Mouse (Mus musculus) retina, adult 2 months (tissue): ENCODE results near the gene Olfr204.
"Not testable (repeated sequence)": the region's sequence is repeated elsewhere in the genome, so short reads cannot be mapped to it uniquely, and the experiment has no call there.

Source experiments
- DNase-seq: peaks from one replicate; pipeline ENCODE4 v3.0.0-alpha.2; 2012; ENCODE audit warnings: low read depth, low spot score

The Olfr204 gene

DNA sequence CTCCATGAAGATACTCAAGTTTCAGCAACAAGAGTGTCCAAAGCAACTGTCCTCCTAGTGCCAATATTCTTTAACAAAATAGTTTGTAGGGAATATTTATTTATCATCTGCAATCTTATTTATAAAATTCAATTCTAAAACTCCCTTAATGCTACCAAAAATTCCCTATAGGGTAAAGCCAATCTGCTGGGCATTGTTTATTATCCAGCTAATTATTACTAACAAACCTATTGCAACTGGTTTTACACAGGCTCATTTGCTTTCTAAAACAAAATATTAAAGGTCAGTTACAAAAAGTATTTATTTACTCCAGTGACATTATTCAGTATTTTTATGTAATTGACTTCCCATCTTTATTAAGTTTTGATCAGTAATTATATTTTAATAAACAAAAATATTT is at the start of gene Olfr204:
TSS of gene Olfr204 (minus strand) at position 101 of the 400 bp plus-strand sequence.
- no peak for DNase-seq

GRCm38 (mm10) chr16:59363893-59364292 is 45.8 kb upstream of the Olfr204 start, which contains the start of gene Olfr209:
Olfr209 (minus strand) TSS chr16:59363993.
- no peak for DNase-seq

DNA sequence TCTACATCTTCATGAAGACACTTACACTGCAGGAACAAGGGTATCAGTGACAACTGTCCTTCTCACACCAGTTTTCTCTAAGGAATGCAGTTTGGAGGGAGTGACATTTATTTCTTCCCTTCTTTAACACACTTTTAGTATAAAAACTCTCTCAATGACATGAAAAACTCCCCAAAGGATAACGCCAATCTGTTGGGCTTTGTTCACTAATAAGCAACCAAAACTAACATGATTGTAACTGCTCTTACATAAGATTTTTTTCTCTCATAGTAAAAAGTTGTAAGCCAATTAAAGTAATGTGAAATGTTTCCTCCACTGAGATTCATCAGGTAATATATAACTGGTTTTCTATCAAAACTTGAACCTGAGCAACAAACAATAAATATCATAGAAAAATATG is 31.1 kb upstream of the Olfr204 start, which contains the start of gene Olfr206:
TSS of gene Olfr206 (minus strand) at position 101 of the 400 bp plus-strand sequence.
- no peak for DNase-seq

DNA sequence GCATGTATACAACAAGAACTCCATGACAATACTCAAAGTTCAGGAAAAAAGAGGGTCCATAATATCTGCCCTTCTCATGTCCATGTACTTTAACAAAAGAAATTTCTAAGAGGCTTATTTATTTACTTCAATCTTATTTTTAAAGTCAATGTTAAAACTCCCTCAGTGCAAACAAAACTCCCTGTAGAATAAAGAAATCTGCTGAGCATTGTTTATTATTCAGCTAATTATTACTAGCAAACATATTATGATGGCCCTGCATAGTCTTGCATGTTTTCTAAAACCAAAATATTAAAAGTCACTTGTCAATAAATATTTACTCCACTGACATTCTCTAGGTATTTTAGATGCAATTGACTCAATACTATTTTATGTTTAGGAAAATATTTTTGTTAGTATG is 13.0 kb upstream of the Olfr204 start, which contains the start of gene Olfr205:
TSS of gene Olfr205 (minus strand) at position 101 of the 400 bp plus-strand sequence.
- no peak for DNase-seq

GRCm38 (mm10) chr16:59323262-59323661 is 5.2 kb upstream of the Olfr204 start:
- not testable (repeated sequence) for DNase-seq

- DNase-seq = no peak
Observed at GRCm38 (mm10) chr16:59298581-59298980, 19.5 kb downstream of the Olfr204 start, which contains the start of gene Olfr203. Olfr203 (plus strand) TSS chr16:59298881.

GRCm38 (mm10) chr16:59287576-59287975 is 30.5 kb downstream of the Olfr204 start:
- DNase-seq = not testable (repeated sequence)

GRCm38 (mm10) chr16:59286693-59287092 is 31.4 kb downstream of the Olfr204 start, which contains the start of gene Olfr202:
Olfr202 (minus strand) TSS chr16:59286793.
- DNase-seq = no peak

DNA sequence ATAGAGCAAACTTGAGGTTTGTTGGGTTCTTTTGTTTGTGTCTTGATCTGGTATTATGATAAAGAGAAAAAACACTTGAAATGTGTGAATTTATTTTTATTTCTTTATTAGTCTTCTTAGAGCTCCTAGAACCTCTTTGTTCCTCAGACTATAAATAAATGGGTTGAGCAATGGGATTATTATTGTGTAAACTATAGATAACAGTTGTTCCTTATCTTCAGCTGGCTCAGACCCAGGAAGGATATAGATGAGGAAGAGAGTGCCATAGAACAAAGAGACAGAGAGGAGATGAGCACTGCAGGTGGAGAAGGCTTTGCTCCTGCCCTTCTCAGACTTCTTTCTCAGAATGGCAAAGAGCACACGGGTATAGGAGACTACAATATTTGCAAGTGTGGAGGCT is 34.6 kb downstream of the Olfr204 start:
- no peak for DNase-seq

DNA sequence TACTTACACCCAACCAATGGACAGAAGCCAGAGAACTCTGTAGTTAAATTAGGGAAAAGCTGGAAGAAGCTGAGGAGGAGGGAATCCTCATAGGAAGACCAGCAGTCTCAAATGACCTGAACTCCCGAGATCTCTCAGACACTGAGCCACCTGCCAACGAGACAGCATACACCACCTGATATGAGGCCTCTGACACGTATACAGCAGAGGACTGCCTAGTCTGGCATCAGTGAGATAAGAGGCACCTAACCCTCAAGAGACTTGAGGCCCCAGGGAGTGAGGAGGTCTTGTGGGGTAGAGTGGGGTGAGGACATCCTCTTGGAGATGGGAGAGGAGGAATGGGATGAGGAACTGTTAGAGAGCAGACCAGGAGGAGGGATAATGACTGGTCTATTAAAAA is 37.5 kb downstream of the Olfr204 start:
- DNase-seq = no peak

GRCm38 (mm10) chr16:59272532-59272931 is 45.5 kb downstream of the Olfr204 start, which contains the start of gene Olfr201:
Olfr201 (minus strand) TSS chr16:59272632.
- not testable (repeated sequence) for DNase-seq

DNA sequence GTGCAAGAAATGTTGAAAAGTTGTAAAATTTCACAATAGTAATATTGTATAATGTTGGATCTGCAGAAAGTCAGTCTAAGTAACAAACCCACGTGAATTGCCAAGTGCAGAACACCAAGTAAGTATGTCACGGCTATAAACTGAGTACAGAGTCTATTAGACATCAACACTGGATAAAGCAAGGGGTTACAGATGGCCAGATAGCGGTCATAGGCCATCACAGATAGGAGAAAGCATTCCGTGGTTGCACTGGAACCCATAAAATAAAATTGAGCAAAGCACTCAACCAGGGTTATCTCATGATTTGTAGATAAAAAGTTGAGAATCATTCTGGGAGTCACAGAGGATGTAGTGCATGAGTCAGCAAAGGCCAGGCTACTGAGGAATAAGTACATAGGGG is 49.0 kb downstream of the Olfr204 start:
- not testable (repeated sequence) for DNase-seq
